8 mouse cellular contexts compared by ENCODE assay signal in the genomic region with DNA sequence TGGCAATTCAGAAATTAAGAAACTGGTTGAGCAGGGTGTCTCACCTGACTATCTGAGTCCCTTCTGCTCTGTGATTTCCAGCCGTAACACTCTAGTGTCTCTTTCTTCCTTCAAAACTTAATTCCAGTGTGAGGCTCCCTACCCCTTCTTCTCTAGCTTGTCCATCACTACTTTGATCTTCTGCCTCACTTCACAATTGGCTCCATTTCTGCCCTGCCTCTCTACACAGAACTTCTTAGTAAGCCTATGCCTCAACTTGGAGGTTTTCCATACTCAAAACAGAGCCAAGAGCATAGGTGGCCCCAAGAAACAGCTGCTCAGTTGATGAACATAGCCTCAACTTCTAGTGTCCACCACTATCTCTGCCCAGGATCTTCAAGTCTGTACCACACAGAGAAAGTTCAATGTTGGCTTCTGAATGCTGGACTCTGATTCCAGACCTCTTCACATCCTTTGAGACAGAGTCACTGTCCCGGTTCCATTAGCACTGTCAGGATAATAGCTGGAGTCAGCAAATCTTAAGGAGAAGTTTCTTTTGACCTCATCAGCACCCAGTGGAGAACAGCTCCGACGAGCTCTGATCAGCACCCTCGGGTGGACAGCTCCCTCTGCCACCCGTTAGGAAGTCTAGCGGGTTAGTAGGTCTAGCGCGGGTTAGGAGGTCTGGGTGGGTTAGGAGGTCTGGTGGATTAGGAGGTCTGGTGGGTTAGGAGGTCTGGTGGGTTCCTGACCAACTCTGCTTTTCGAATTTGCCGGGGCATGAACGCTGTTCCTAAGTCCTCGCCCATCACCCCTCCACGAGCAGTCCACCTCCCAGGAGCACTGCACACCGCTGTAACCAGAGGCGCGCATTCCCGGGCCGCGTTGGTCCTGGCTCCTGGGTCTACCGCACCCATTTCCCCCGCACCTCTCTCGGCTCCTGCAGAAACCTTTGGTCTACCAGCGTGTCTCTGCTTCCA. TPM values are rescaled to one million over a fixed set of nuclear protein-coding genes. Genes with fewer than 3 reads are reported as not detected.
DNase-seq lines count a peak whose midpoint lies in the region; ATAC-seq lines count a peak whose summit lies in the region.

No protein-coding gene starts in this region.

- no peaks in the 10 kb centered on the region for H3K4me1 ChIP-seq in embryonic facial prominence, embryonic 11.5 days (ENCODE audit: control insufficient read depth, insufficient read depth, low read length)
- H3K4me1 ChIP-seq in stomach, embryonic 16.5 days (ENCODE audit: control insufficient read depth, insufficient read depth, low read length) = no peaks in the 10 kb centered on the region; the same call in 1 of the 2 replicates

- H3K27me3 ChIP-seq in embryonic facial prominence, embryonic 11.5 days (ENCODE audit: control insufficient read depth, insufficient read depth, low read length) = peaks cover 5% of the 10 kb centered on the region; the same call in 1 of the 2 replicates
- peaks cover 11% of the 10 kb centered on the region for H3K27me3 ChIP-seq in stomach, embryonic 16.5 days (ENCODE audit: control insufficient read depth, insufficient read depth, low read length)

- peak overlapping the region; percentile 49 for H3K4me3 ChIP-seq in embryonic facial prominence, embryonic 11.5 days (ENCODE audit: low read depth, low read length)
- H3K4me3 ChIP-seq in stomach, embryonic 16.5 days (replicated peaks; ENCODE audit: low read length) = peak overlapping the region; percentile 45

- WGBS in embryonic facial prominence, embryonic 11.5 days = 5% methylated on average over 24 of the region's 24 CpGs
- 6% methylated on average over 24 of the region's 24 CpGs for WGBS in stomach, embryonic 16.5 days

- H3K9ac ChIP-seq in embryonic facial prominence, embryonic 11.5 days (replicated peaks; ENCODE audit: low read length) = no peak overlapping the region
- no peak overlapping the region for H3K9ac ChIP-seq in stomach, embryonic 16.5 days (ENCODE audit: low read length)

- H3K9me3 ChIP-seq in embryonic facial prominence, embryonic 11.5 days (replicated peaks; ENCODE audit: control insufficient read depth, low read length) = no peaks in the 10 kb centered on the region
- no peaks in the 10 kb centered on the region for H3K9me3 ChIP-seq in stomach, embryonic 16.5 days (replicated peaks; ENCODE audit: control insufficient read depth, low read length)

- peak overlapping the region; percentile 90 for H3K4me2 ChIP-seq in embryonic facial prominence, embryonic 11.5 days (ENCODE audit: low read depth, low read length)
- H3K4me2 ChIP-seq in stomach, embryonic 16.5 days (ENCODE audit: low read depth, low read length) = peak overlapping the region; percentile 79

- H3K36me3 ChIP-seq in embryonic facial prominence, embryonic 11.5 days (replicated peaks; ENCODE audit: control insufficient read depth, insufficient read depth, low read depth, low read length) = no peaks in the 10 kb centered on the region; the same call in 1 of the 2 replicates
- no peaks in the 10 kb centered on the region for H3K36me3 ChIP-seq in stomach, embryonic 16.5 days (ENCODE audit: control insufficient read depth, insufficient read depth, low read length)

- DNase-seq in urinary bladder, adult 18-20 months (ENCODE audit: low spot score in 2 of 2) = peak; percentile 39 to 69
- no peak for DNase-seq in urinary bladder, postnatal 10 days (ENCODE audit: low spot score)
- DNase-seq in embryonic facial prominence, embryonic 11.5 days (ENCODE audit: low spot score) = peak; percentile 88
- DNase-seq in heart, postnatal 14 days = peak; percentile 77 to 85
- DNase-seq in kidney, postnatal 36 days = peak; percentile 60 to 88
- no peak for DNase-seq in right cerebral cortex, postnatal 25 days

- intact Hi-C loops in heart, postnatal 14 days (cut with DNase I) = no loop called here

- no peak overlapping the region for H3K27ac ChIP-seq in embryonic facial prominence, embryonic 11.5 days (replicated peaks; ENCODE audit: low read depth, low read length)
- no peak overlapping the region for H3K27ac ChIP-seq in stomach, embryonic 16.5 days (ENCODE audit: low read length)

- ATAC-seq in embryonic facial prominence, embryonic 11.5 days (replicated peaks; ENCODE audit: insufficient number of reproducible peaks, low FRiP score, low TSS enrichment, low read depth) = peak; percentile 61
- ATAC-seq in megakaryocyte progenitor cell, adult 5-6 weeks (replicated peaks; ENCODE audit: poor library complexity) = peak; percentile 99
- peak; percentile 70; the same call in 1 of the 2 replicates for ATAC-seq in stomach, embryonic 16.5 days (ENCODE audit: insufficient read depth, low FRiP score)

RNA-seq across cellular contexts. Expression of gene Mapk8ip2, which starts 0.5 kb away (rescaled TPM):
- polyA plus RNA-seq in embryonic facial prominence, embryonic 11.5 days (2014; fragmentation: Nextera tagmentation; extraction: Ambion mirVana) = 5.4 and 6.4 TPM in 2 replicates
- under 1 TPM; 0.05 to 0.31 TPM for total RNA-seq in heart, postnatal 14 days (2021)
- total RNA-seq in megakaryocyte progenitor cell, adult 5-6 weeks (2015) = not detected in 2 replicates
- not detected in 2 replicates for total RNA-seq in megakaryocyte progenitor cell, adult 5-6 weeks (2017)
- 3.7 and 3.9 TPM in 2 replicates for polyA plus RNA-seq in stomach, embryonic 16.5 days (2015; fragmentation: Nextera tagmentation; extraction: Ambion mirVana)

RNA-seq across cellular contexts. Expression of gene Chkb, which starts 23.5 kb away (rescaled TPM):
- polyA plus RNA-seq in embryonic facial prominence, embryonic 11.5 days (2014; fragmentation: Nextera tagmentation; extraction: Ambion mirVana) = 42.2 and 46.5 TPM in 2 replicates
- total RNA-seq in heart, postnatal 14 days (2021) = 10 to 100 TPM; 50.9 to 59.9 TPM
- 36.0 and 45.7 TPM in 2 replicates for total RNA-seq in megakaryocyte progenitor cell, adult 5-6 weeks (2015)
- 16.4 and 24.5 TPM in 2 replicates for total RNA-seq in megakaryocyte progenitor cell, adult 5-6 weeks (2017)
- 42.2 and 49.2 TPM in 2 replicates for polyA plus RNA-seq in stomach, embryonic 16.5 days (2015; fragmentation: Nextera tagmentation; extraction: Ambion mirVana)

RNA-seq across cellular contexts. Expression of gene Gm44502, which starts 23.7 kb away (rescaled TPM):
- polyA plus RNA-seq in embryonic facial prominence, embryonic 11.5 days (2014; fragmentation: Nextera tagmentation; extraction: Ambion mirVana) = 0.15 TPM in 1 of 2 replicates, not detected in the other
- total RNA-seq in heart, postnatal 14 days (2021) = 10 to 100 TPM; 11.0 to 14.6 TPM
- 1.1 TPM in 1 of 2 replicates, not detected in the other for total RNA-seq in megakaryocyte progenitor cell, adult 5-6 weeks (2015)
- 0.04 and 0.68 TPM in 2 replicates for total RNA-seq in megakaryocyte progenitor cell, adult 5-6 weeks (2017)
- polyA plus RNA-seq in stomach, embryonic 16.5 days (2015; fragmentation: Nextera tagmentation; extraction: Ambion mirVana) = not detected in 2 replicates

RNA-seq across cellular contexts. Expression of gene C730034F03Rik, which starts 23.8 kb away (rescaled TPM):
- polyA plus RNA-seq in embryonic facial prominence, embryonic 11.5 days (2014; fragmentation: Nextera tagmentation; extraction: Ambion mirVana) = 0.63 and 2.3 TPM in 2 replicates
- 1 to 10 TPM; 1.6 to 2.9 TPM for total RNA-seq in heart, postnatal 14 days (2021)
- total RNA-seq in megakaryocyte progenitor cell, adult 5-6 weeks (2015) = 0.98 and 3.6 TPM in 2 replicates
- total RNA-seq in megakaryocyte progenitor cell, adult 5-6 weeks (2017) = 3.7 and 5.5 TPM in 2 replicates
- polyA plus RNA-seq in stomach, embryonic 16.5 days (2015; fragmentation: Nextera tagmentation; extraction: Ambion mirVana) = 2.8 and 3.5 TPM in 2 replicates

RNA-seq across cellular contexts. Expression of gene Arsa, which starts 24.0 kb away (rescaled TPM):
- polyA plus RNA-seq in embryonic facial prominence, embryonic 11.5 days (2014; fragmentation: Nextera tagmentation; extraction: Ambion mirVana) = 7.5 and 9.3 TPM in 2 replicates
- total RNA-seq in heart, postnatal 14 days (2021) = 10 to 100 TPM; 13.7 to 15.5 TPM
- 7.1 and 7.3 TPM in 2 replicates for total RNA-seq in megakaryocyte progenitor cell, adult 5-6 weeks (2015)
- total RNA-seq in megakaryocyte progenitor cell, adult 5-6 weeks (2017) = 8.8 and 13.9 TPM in 2 replicates
- polyA plus RNA-seq in stomach, embryonic 16.5 days (2015; fragmentation: Nextera tagmentation; extraction: Ambion mirVana) = 19.5 and 19.9 TPM in 2 replicates

Comparison
In these comparisons a context has a peak if more than half of its experiments do, and no peak if none do; other contexts are left out.
1. DNase-seq: peak in urinary bladder, adult 18-20 months (2 of 2), embryonic facial prominence, embryonic 11.5 days (single experiment), heart, postnatal 14 days (2 of 2) and kidney, postnatal 36 days (2 of 2); none in urinary bladder, postnatal 10 days (single experiment) and right cerebral cortex, postnatal 25 days (single experiment).
2. RNA of gene Gm44502, which starts 23.7 kb away (total RNA-seq): 11.0 to 14.6 TPM in heart, postnatal 14 days; 0.04 to 1.1 TPM in megakaryocyte progenitor cell, adult 5-6 weeks; every median in the first group is over 4 times any median in the second.
3. Peak in every context shown above with its lines, with median percentiles within 50 percentile points of each other: ATAC-seq.